Mouse (Mus musculus) embryonic facial prominence, embryonic 14.5 days (tissue): ENCODE data around the gene B3gnt6. TPM values are rescaled to one million over a fixed set of nuclear protein-coding genes. Genes with fewer than 3 reads are reported as not detected.

Source experiments
- polyA plus RNA-seq: library from polyadenylated mRNA; unstranded; fragments of >200 nt; fragmentation: Nextera tagmentation; extraction: Ambion mirVana; gene quantifications from 2 replicates; pipeline ENCODE4 v1.2.1, GENCODE M21; 2014

Gene B3gnt6
- polyA plus RNA-seq, 1 experiment from 2014 or later: 0.07 TPM

Other genes starting within 250 kb of the B3gnt6 start
- 9.2 and 10.1 TPM in 2 replicates for gene Myo7a, start 80.0 kb downstream of the B3gnt6 start, polyA plus RNA-seq
- gene Omp, start 54.0 kb downstream of the B3gnt6 start, polyA plus RNA-seq: 2.7 and 4.8 TPM in 2 replicates
- 5.0 and 6.0 TPM in 2 replicates for gene Capn5, start 21.2 kb downstream of the B3gnt6 start, polyA plus RNA-seq
- 31.8 and 34.3 TPM in 2 replicates for gene Acer3, start 121.7 kb upstream of the B3gnt6 start, polyA plus RNA-seq
- gene Tsku, start 161.8 kb upstream of the B3gnt6 start, polyA plus RNA-seq: 23.6 and 24.7 TPM in 2 replicates
- gene Gucy2d, start 240.9 kb upstream of the B3gnt6 start, polyA plus RNA-seq: 0.31 TPM in 1 of 2 replicates, not detected in the other